Mouse (Mus musculus): ENCODE data around the gene Rrp8.

The Rrp8 gene

GRCm38 (mm10) chr7:105736911-105737521 is at the start of gene Rrp8:
Rrp8 (minus strand) TSS chr7:105737385.
- WGBS, result under 1% methylated on average over 30 of the region's 30 CpGs

DNA sequence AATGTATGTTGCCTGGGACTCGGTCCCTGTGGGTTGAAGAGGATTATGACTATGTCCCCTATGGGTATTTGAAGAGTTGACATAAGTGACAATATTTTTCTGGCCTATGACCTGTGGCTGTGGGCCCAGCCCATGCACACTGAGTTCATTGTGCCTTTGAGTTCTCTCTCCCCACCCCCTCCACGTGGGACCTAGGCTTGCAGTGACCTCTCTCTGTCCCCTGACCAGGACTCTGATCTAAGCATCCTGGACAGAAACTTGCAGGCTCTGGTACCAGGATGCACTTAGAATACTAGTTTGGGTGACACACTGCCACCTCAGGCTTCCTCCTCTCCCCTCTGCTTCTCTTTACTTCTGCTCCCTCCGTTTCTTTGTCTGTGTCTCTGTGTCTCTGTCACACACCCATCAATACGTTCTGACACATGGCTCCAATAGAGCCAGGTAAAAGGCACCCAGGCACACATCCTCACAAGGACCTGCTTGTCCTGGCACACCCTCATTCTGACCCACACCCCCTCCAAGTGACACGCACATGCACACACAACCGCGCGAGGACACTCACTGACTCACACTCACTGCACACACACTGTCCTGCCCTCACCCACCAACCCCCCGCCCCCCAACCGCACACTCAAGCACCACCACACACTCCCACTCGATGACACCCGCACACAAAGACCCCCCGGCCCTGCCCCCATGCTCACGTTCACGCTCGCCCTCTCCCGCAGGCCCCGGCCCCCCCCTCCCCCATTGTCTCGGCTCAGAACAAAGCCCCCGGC is 49.5 kb upstream of the Rrp8 start:
- 10% methylated on average over 20 of the region's 20 CpGs for WGBS

DNA sequence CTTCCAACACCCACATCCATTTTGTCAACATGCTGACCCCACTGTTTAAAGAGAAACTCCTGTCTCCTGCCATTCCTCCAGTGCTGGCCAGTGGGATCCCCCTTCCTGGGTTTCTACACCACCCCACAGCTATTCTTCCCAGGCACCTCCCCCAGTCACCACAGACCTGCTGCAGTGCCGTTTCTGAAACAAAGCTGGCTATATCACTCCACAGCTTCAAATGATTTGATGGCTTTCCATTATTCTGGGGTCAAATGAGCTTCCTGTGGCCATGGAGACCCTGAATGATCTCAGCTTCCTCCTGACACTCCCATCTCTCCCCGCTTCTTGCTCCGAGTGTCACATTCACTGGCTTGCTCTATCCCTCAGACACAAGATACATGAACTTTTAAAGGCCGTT is 47.4 kb upstream of the Rrp8 start:
- WGBS, result 44% methylated on average over 4 of the region's 4 CpGs

DNA sequence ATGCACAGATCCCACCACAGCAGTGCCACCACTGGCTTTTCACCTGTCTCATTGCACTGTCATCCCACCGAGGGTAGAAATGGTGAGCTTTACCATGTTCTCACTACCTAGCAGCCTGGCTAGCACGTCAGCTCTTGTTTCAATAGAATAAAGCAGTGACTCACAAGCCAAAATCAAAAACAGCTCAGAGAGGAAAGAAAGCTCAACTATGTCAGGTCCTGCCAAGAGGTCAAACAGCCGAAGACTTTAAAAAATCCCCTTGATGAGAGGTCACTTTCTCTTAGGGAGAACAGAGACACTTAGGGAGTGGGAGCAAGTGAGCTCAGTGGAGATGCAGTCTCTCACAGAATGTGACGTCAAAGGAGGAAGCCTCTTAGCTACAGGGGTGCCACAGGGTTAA is 46.7 kb upstream of the Rrp8 start:
- 53% methylated on average over 4 of the region's 4 CpGs for WGBS

DNA sequence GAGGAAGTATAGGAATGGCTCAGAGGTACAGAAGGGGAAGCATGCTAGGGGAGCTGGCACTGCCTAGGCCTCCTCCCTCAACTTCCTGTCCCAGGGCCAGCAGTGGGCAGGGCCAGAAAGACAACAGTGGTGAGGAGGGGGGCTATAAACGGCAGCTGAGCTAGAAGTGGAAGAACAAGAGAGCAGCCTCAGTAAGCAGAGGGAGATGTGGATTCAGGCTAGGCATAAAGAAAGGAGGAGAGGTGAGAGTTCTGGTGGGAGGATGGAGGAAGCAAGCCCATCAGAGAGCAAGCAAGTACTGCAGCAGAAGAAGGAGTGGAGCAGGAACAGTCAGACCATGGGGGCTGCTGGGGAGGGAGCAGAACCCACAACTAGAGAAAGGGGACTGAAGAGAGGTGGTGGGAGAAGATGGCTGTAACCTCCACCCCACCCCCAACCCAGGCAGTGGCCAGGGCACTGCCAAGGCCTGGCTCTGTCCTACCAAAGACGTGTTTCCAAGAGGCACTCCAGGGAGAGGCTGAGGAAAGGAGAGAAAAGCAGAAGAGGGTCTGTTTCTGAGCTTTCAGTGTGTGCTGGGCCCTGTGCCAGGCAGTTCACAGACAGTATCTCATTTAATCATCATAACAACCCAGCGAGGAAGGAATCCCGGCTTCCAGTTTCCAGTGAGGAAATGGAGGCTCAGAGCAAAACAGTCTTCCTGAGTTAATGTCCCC is 41.5 kb upstream of the Rrp8 start:
- 14% methylated on average over 4 of the region's 4 CpGs for WGBS

- 52% methylated on average over 13 of the region's 13 CpGs for WGBS
Measured at GRCm38 (mm10) chr7:105777797-105778552, 40.8 kb upstream of the Rrp8 start.

- WGBS, result 80% methylated on average over 1 of the region's 1 CpGs
Measured at GRCm38 (mm10) chr7:105777316-105777715, 40.1 kb upstream of the Rrp8 start.

GRCm38 (mm10) chr7:105776026-105776425 is 38.8 kb upstream of the Rrp8 start:
- WGBS, result 85% methylated on average over 2 of the region's 2 CpGs

DNA sequence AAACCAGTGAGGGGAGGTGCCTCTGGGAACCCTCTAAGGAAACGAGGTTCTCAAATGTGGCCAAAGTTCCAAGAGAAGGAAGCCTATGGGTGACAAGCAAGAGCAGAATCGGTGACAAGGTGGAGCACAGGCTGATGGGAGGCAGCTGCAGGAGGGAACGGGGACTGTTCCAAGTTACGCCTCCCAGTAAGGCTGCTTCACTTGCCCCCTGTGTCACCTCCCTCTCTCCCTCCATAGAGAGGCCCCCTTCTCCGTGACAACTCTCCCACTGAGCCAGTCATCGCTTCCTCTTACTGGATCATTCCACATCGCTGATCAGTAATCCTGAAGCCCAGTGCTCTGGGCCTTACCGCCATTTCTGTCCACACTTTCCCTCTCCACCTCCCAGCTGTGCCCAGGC is 37.5 kb upstream of the Rrp8 start:
- 73% methylated on average over 8 of the region's 8 CpGs for WGBS

DNA sequence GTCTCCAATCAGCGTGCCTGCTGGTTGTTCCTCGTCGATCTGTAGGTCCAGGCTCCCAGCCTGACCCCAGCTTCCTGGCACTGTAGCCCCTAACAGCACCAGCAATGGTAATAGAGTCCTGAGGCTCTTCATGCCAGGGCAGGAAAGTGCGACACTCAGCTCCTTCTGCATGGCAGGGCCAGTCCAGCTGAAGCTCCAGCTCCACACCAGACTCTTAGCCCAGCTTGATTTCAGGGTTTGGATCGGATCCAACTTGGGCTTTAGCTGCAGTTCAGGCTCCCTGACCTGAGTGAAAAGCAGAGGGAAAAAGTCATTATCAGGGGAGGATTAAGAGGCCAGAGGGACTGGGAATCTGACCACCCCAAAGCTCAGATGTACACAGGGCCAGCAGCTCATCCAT is 35.9 kb upstream of the Rrp8 start:
- 83% methylated on average over 5 of the region's 5 CpGs for WGBS

DNA sequence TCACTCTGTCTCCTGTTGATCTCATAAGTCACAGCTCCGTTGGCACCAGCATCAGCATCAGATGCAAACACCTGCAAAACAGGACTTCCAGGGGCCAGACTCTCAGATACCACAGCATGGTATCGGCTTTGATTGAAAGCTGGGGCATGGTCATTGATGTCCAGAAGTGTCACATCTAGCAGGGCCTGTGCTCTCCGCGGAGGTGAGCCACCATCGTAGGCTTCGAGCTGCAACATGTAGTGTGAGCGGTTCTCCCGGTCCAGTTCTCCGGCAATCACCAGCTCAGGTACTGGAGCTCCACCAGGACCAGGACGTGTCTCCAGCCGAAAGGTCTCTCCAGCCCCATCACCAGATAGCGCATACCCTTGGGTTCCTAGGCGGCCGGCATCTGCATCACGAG is 35.1 kb upstream of the Rrp8 start:
- WGBS, result 98% methylated on average over 15 of the region's 15 CpGs

DNA sequence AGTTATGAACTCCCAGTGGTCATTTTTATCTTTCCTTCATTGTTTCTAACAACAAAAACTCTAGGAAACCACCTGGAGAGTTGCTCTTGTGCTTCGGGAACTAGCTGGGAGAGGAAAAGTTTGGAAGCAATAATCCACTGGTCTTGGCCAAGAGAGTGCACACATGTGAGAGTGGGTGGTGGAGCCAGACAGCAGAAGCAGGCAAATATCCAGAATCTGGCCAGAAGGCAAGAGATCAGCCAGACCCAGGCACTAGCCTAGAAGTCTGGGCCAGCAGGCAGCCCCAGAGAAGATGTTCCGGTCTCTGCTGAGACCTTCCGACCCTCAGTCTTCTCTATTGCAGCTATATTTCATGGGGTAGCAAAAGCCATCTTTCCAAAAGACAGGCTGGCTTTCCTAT is 32.8 kb upstream of the Rrp8 start:
- WGBS, result 87% methylated on average over 3 of the region's 3 CpGs

DNA sequence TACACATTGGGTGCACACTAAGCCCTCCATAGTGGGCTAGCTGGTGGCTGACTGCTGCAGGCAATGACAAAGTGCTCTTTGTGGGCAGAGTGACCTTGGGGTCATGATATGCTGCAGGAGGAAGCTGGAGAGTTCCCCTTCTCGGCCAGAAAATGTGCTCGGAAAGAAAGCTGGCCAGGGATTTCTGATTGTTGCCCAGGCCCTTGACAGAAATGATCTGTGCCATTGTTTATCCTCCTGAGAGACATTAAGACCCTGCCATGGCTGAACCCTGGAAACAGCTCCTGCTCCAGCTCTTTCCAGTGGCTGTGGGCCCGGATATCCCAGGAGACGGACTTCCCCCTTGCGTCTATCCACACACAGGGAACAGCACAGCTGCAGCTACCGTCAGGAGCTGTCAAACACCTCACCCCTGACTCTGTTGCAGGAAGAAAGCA is 30.6 kb upstream of the Rrp8 start:
- WGBS, result 56% methylated on average over 6 of the region's 6 CpGs

DNA sequence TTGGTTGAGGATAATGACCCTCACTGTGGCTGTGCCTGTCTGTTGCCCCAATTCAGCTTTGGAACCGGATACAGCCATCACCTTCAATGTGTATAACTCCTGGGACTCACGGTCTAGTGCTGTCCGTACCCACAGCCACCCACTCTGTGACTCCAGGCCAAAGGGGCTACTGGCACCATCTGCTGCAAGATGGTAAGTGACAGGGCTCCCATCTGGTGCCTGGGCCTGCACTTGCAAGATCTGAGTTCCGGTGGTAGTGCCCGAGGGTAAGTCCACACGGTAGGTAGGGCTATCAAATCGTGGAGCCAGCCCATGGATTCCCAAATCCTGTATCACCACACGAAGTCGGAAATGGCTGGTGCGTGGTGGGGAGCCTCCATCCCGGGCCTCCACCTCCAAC is 27.1 kb upstream of the Rrp8 start:
- 90% methylated on average over 11 of the region's 11 CpGs for WGBS

- WGBS, result 59% methylated on average over 55 of the region's 55 CpGs
Measured at GRCm38 (mm10) chr7:105762517-105763270, 25.5 kb upstream of the Rrp8 start.

- WGBS, result 55% methylated on average over 51 of the region's 51 CpGs
Measured at GRCm38 (mm10) chr7:105761813-105762484, 24.8 kb upstream of the Rrp8 start.

- 92% methylated on average over 10 of the region's 10 CpGs for WGBS
Measured at GRCm38 (mm10) chr7:105753281-105753680, 16.1 kb upstream of the Rrp8 start.

- 59% methylated on average over 2 of the region's 2 CpGs for WGBS
Measured at GRCm38 (mm10) chr7:105752716-105753115, 15.5 kb upstream of the Rrp8 start.

DNA sequence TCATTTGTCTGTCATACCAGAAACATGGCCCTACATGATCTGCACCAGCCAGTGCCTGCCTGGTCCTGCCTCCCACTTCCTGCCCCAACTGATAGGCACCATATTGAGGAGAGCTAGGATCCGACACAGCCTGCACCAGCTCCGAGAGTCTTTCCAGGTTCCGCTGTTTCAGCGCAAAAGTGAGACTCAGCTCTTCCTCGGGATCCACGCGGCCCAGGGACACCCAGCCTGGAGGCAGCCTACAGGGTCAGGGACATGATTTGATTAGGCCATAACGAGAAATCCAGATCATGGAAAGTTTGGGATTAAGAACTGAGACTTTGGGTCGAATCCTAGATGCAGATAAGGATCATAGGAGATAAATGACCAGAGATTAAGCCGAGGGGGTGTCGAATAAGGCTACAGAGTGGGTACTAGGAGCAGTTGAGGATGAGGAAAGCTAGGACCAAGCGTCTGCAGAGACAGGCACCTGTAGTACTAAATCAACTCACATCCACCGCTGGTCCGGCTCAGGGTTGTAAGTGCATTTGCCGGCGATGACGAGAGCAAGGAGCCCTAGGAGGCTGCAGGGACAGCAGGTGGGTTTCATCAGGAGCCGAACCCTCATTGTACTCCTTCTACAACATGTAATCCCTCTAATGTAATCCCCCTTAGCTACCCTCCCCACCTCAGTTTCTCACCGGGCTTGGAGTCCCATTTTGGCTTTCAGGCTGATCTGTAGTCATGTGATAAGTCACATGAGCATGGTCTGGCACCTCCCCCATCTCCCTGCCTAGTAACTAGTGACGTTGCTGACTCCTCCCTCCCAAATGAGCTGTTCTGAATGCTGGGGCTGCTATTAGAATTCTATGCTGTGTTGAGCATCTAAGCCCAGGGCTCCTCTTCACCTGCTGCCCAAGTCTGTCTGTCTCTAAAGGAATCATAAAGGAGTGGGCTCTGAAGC is 14.6 kb upstream of the Rrp8 start, which contains the start of gene Tpp1:
Tpp1 (minus strand) TSS at position 745 of the 943 bp plus-strand sequence.
- 7% methylated on average over 20 of the region's 20 CpGs for WGBS

All from cerebral cortex, adult 2 months (tissue).